Mouse (Mus musculus): ENCODE data around the gene Fam198a. TPM values are rescaled to one million over a fixed set of nuclear protein-coding genes. Genes with fewer than 3 reads are reported as not detected.

Fam198a gene
- polyA plus RNA-seq, 1 experiment, result 1.6 TPM

DNA sequence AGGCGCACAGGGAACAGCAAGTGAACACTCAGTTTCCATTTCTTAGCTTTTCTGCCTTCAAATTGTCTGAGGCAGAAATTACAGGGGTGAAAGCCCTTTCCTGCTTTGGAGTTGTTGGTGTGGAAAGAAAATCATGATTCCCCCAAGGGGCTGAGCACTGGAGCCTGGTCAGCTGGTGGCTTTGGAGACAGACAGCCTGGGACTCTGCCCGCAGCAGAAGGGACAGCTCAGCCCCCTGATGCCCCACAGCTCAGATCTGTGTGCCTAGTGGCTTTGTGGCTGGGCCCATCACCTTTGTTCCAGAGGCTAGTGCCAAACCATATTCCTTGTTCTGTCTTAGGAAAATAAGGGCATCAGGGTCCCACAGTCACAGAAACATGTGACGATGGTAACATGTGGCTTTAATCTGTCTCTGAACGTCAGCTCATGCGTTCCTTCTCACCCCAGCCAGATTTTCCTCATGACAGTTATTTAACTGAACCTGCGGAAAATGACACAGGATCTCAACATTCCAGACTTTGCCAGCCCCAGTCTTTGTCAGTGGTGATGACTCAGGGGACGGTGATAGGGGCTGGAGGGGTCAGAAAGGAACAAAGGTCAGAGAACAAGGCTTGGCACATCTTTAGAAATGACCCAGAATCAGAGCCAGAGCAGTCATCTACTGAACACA lies 9.3 kb downstream of the Fam198a start:
- TF ChIP-seq POLR2A (IDR thresholded peaks at IDR 0.05; ENCODE audit: borderline replicate concordance, extremely low read depth, insufficient read depth, insufficient read length, poor library complexity, severe bottlenecking), result no peak
- no peak for TF ChIP-seq CTCF (IDR thresholded peaks at IDR 0.05; ENCODE audit: borderline replicate concordance, extremely low read depth, insufficient read depth, insufficient read length)
- no peak for DNase-seq (ENCODE audit: low read depth)

DNA sequence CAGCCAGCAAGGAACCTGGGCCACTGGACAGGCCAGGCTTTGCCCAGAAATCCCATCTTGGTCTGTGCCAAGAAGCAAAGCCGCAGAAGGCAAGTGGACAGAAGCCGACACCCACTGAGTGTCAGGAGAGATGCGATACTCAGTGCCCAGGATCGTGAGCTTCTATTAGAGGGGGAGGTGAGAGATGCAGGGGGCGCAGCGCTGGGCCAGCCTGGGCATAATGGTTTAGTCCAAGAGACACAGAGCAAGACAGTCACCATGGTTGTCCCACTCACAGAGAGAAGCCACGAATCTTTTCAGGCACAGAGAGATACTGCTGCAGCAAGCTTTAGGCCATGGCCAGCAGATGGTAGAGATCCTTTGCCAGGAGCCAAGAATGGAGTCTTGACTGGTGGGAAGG lies 14.2 kb downstream of the Fam198a start:
- no peak for DNase-seq (ENCODE audit: low read depth)
- TF ChIP-seq POLR2A (IDR thresholded peaks at IDR 0.05; ENCODE audit: borderline replicate concordance, extremely low read depth, insufficient read depth, insufficient read length, poor library complexity, severe bottlenecking), result no peak
- no peak for TF ChIP-seq CTCF (IDR thresholded peaks at IDR 0.05; ENCODE audit: borderline replicate concordance, extremely low read depth, insufficient read depth, insufficient read length)

DNA sequence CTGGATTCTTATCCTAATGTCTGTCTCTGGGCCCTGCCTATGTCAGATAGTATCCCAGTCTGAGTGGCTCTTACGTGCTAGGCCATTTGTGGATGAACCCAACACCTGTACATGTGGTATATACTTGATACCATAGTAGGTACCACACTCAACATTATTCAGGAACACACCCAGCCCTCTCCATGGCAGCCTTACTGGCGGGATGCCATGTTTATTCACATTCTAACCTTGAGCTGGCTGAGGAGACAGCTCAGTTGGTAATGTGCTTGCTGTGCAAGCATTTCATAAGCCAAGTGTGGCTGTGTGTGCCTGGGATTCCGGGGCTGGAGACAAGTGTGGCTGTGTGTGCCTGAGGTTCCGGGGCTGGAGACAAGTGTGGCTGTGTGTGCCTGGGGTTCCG lies 17.5 kb downstream of the Fam198a start:
- no peak for TF ChIP-seq CTCF (IDR thresholded peaks at IDR 0.05; ENCODE audit: borderline replicate concordance, extremely low read depth, insufficient read depth, insufficient read length)
- TF ChIP-seq POLR2A (IDR thresholded peaks at IDR 0.05; ENCODE audit: borderline replicate concordance, extremely low read depth, insufficient read depth, insufficient read length, poor library complexity, severe bottlenecking), result no peak
- DNase-seq (ENCODE audit: low read depth), result peak; percentile 25

DNA sequence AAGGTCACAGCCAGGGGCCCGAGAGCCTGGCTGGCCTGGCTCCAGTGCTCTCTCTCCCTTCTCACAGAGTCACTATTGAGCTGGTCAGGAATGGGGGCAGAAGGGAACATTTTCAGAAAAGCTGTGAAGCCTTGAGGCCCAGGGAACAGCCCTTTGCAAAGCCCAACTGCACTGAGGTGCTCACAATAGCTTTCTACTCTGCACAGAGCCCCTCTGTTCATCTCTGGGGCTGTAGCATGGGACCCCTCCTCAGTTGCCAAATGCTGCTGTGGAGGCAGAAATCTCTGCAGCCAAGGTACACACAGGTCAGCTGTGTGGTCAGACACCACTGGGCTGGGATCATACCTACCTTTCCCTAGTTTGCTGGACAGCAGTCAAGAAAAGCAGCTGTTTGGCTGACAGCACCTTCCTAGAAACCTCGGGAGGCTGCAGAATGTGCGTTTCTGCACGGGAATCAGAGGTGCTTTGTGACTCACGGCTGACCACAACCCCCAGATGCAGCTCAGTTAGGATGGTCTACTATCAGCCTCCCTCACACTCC lies 19.1 kb downstream of the Fam198a start:
- peak; percentile 23 for DNase-seq (ENCODE audit: low read depth)
- TF ChIP-seq POLR2A (IDR thresholded peaks at IDR 0.05; ENCODE audit: borderline replicate concordance, extremely low read depth, insufficient read depth, insufficient read length, poor library complexity, severe bottlenecking), result no peak
- no peak for TF ChIP-seq CTCF (IDR thresholded peaks at IDR 0.05; ENCODE audit: borderline replicate concordance, extremely low read depth, insufficient read depth, insufficient read length)

DNA sequence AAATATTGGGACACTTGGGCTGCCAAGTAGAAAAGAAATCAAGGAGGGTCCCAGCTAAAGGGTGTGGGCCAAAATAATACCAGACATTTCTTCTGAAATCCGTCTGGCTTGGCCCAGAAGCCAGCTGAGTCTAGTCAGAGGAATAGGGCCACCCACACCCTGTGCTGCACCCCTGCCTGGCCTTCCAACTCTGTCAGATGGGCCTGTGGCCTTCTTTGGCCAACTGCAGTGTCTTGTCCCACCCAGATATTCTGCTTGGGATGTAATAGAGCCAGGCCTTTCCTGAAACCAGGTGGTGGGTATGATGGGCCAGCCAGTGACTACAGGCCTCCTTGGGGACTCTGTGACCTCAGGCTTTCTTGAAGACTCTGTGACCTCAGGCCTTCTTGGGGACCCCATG lies 22.4 kb downstream of the Fam198a start:
- TF ChIP-seq POLR2A (IDR thresholded peaks at IDR 0.05; ENCODE audit: borderline replicate concordance, extremely low read depth, insufficient read depth, insufficient read length, poor library complexity, severe bottlenecking), result no peak
- no peak for TF ChIP-seq CTCF (IDR thresholded peaks at IDR 0.05; ENCODE audit: borderline replicate concordance, extremely low read depth, insufficient read depth, insufficient read length)
- DNase-seq (ENCODE audit: low read depth), result no peak

DNA sequence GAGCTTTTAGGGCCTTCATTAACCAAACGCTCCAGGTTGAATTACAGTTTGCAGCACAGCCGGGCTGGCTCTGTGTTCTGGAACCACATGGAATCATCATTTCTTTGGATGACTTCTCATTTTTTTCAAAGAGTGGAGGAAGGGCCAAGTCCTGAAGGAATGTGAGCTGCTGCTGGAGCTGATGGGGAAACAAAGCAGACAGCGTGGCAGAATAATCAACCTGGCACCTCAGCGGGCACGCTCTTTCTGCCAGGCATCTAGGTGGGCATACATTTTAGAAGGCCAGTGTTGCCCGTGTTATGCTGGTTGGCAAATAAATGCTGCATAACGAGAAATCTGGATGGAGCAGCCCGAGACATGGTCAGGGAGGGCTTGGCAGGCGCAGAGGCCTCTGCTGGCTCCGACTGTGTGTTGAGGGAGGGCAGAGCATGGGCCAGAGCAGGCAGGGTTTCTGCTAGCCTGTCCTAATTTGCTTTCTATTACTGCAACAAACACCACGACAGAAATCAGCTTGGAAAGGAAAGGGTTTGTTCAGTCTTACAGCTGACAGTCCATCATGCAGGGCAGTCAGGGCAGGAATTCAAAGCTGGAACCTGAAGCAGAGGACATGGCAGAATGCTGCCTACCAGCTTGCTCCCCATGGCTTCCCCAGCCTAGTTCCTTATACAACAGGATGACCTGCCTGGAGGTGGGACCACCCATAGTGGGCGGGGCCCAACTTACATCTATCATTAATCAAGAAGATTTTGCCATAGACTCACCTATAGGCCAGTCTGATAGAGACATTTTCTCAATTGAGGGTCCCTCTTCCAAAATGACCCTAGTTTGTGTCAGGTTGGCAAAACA lies 23.6 kb downstream of the Fam198a start:
- DNase-seq (ENCODE audit: low read depth), result peak; percentile 36
- TF ChIP-seq CTCF (IDR thresholded peaks at IDR 0.05; ENCODE audit: borderline replicate concordance, extremely low read depth, insufficient read depth, insufficient read length) (no peak), POLR2A (IDR thresholded peaks at IDR 0.05; ENCODE audit: borderline replicate concordance, extremely low read depth, insufficient read depth, insufficient read length, poor library complexity, severe bottlenecking) (no peak)

- no peak for DNase-seq (ENCODE audit: low read depth)
- TF ChIP-seq POLR2A (IDR thresholded peaks at IDR 0.05; ENCODE audit: borderline replicate concordance, extremely low read depth, insufficient read depth, insufficient read length, poor library complexity, severe bottlenecking) (no peak), CTCF (IDR thresholded peaks at IDR 0.05; ENCODE audit: borderline replicate concordance, extremely low read depth, insufficient read depth, insufficient read length) (no peak)
Measured at GRCm38 (mm10) chr9:121975321-121975720, 24.5 kb downstream of the Fam198a start.

DNA sequence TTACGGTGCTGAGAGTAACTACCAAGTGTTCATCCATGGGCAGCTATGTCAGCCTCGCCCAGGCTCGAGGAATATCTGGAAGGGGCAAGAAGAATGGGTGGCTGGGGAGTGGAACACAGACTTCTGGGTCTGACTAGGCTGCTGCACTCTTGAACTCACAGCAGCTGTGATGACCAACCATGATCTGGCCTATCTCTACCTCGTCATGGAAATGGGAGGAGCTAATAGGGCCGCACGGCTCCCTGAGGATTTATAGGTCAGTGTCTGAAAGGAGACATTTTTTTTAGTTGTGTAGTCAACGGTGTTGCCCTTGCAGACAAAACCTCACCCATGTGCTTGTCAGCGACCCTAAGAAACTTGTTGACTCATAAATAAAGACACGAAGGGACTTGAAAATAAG lies 30.3 kb downstream of the Fam198a start:
- TF ChIP-seq POLR2A (IDR thresholded peaks at IDR 0.05; ENCODE audit: borderline replicate concordance, extremely low read depth, insufficient read depth, insufficient read length, poor library complexity, severe bottlenecking), result no peak
- TF ChIP-seq CTCF (IDR thresholded peaks at IDR 0.05; ENCODE audit: borderline replicate concordance, extremely low read depth, insufficient read depth, insufficient read length), result no peak
- DNase-seq (ENCODE audit: low read depth), result no peak

DNA sequence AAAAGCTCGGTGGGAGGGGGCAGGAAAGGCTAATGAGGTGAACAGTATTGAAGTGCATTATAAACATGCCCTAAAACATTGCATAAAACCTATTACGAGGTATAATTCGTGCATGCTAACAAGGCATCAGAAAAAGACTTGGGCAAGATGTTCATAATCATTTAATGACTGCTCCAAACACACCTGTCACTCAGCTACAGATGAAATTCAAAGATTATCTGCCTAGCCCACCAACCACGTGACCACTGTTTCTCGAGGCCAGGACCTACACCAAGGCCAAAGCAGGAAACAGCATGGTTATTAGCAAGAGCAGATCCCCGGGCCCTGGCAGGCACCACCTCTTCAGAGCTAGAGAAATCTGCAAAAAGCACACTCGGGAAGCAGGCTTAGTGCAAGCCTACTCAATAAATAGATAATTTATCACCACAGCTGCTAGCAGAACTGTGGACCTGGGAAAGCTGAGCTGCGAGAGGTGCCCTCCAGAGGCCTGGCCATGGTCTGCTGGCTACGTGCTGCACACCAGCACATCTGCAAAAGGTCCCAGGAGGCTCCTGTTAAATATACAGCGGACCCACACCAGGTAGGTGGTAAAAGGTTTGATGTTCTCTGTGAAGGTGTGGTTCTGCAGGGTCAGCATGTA lies 30.8 kb downstream of the Fam198a start:
- TF ChIP-seq CTCF (IDR thresholded peaks at IDR 0.05; ENCODE audit: borderline replicate concordance, extremely low read depth, insufficient read depth, insufficient read length), result no peak
- TF ChIP-seq POLR2A (IDR thresholded peaks at IDR 0.05; ENCODE audit: borderline replicate concordance, extremely low read depth, insufficient read depth, insufficient read length, poor library complexity, severe bottlenecking), result no peak
- no peak for DNase-seq (ENCODE audit: low read depth)

DNA sequence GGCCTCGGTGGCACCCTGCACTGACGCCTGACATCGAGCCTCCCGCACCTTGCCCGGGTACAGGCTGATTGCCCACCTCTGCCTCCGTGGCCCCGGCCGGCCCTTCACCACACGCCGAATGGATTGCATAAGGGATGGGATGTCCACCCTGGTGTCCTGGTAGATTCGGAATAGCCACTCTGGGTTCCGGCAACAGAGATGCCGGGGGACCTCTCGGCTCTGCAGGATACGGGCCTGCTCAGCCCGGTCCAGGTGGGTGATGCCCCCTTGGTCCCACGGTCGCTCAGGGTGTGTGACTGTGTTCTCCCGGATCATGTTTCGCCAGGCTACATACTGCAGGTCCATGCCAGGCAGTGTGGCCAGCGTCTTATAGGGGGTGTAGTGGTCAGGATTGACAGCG lies 31.4 kb downstream of the Fam198a start:
- TF ChIP-seq POLR2A (IDR thresholded peaks at IDR 0.05; ENCODE audit: borderline replicate concordance, extremely low read depth, insufficient read depth, insufficient read length, poor library complexity, severe bottlenecking) (no peak), CTCF (IDR thresholded peaks at IDR 0.05; ENCODE audit: borderline replicate concordance, extremely low read depth, insufficient read depth, insufficient read length) (no peak)
- no peak for DNase-seq (ENCODE audit: low read depth)

- TF ChIP-seq POLR2A (IDR thresholded peaks at IDR 0.05; ENCODE audit: borderline replicate concordance, extremely low read depth, insufficient read depth, insufficient read length, poor library complexity, severe bottlenecking) (no peak), CTCF (IDR thresholded peaks at IDR 0.05; ENCODE audit: borderline replicate concordance, extremely low read depth, insufficient read depth, insufficient read length) (no peak)
Measured at GRCm38 (mm10) chr9:121982665-121983064, 31.9 kb downstream of the Fam198a start.

More at GRCm38 (mm10) chr9:121982665-121983064, 31.9 kb downstream of the Fam198a start:
- no peak for DNase-seq (ENCODE audit: low read depth)

Data from brain, embryonic 14.5 days (tissue).